Mouse (Mus musculus): ENCODE results near the gene Siglech.

DNA sequence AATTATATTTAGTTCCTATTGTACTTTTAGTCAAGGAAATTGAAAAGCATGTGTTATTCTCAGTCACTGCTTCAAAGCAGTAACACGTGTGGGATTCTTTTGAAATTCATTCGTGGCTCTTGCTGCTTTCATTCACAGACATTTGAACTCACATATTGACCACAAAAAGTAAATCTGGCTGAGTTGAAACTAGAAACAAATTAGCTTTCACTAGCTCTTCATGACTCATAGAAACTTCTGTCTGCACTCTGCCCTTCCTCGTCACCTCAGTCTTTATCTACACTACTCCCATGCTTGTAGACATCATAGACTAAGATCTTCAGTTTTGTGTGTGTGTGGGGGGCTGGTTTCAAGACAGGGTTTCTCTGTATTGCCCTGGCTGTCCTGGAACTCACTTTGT is 32.0 kb downstream of the Siglech start:
- TF ChIP-seq CTCF (IDR thresholded peaks at IDR 0.05; ENCODE audit: insufficient read depth, low read length) (no peak), POLR2A (IDR thresholded peaks at IDR 0.05; ENCODE audit: borderline replicate concordance, extremely low read depth, low read depth, low read length) (no peak)
